Mouse (Mus musculus): Measurements from ENCODE around the gene Impdh1.
"Not testable (repeated sequence)": the region's sequence is repeated elsewhere in the genome, so short reads cannot be mapped to it uniquely, and the experiment has no call there.

Gene Impdh1

GRCm38 (mm10) chr6:29215881-29216501, at the start of gene Impdh1:
Impdh1 (minus strand) TSS chr6:29216364.
- DNase-seq (ENCODE audit: extremely low spot score, low read depth, low spot score): no peak

- no peak for DNase-seq (ENCODE audit: extremely low spot score, low read depth, low spot score)
Observed at GRCm38 (mm10) chr6:29264456-29264781, 48.3 kb upstream of the Impdh1 start.

GRCm38 (mm10) chr6:29263650-29264455, 47.7 kb upstream of the Impdh1 start:
- no peak for DNase-seq (ENCODE audit: extremely low spot score, low read depth, low spot score)

- DNase-seq (ENCODE audit: extremely low spot score, low read depth, low spot score): no peak
Observed at GRCm38 (mm10) chr6:29261831-29262230, 45.7 kb upstream of the Impdh1 start.

- DNase-seq (ENCODE audit: extremely low spot score, low read depth, low spot score): no peak
Observed at GRCm38 (mm10) chr6:29259418-29259817, 43.3 kb upstream of the Impdh1 start.

- no peak for DNase-seq (ENCODE audit: extremely low spot score, low read depth, low spot score)
Observed at GRCm38 (mm10) chr6:29247072-29247471, 30.9 kb upstream of the Impdh1 start.

GRCm38 (mm10) chr6:29246585-29246984, 30.4 kb upstream of the Impdh1 start:
- DNase-seq (ENCODE audit: extremely low spot score, low read depth, low spot score): no peak

GRCm38 (mm10) chr6:29246183-29246582, 30.0 kb upstream of the Impdh1 start:
- DNase-seq (ENCODE audit: extremely low spot score, low read depth, low spot score): no peak

GRCm38 (mm10) chr6:29245272-29246120, 29.3 kb upstream of the Impdh1 start:
- no peak for DNase-seq (ENCODE audit: extremely low spot score, low read depth, low spot score)

- no peak for DNase-seq (ENCODE audit: extremely low spot score, low read depth, low spot score)
Observed at GRCm38 (mm10) chr6:29242265-29242664, 26.1 kb upstream of the Impdh1 start.

- DNase-seq (ENCODE audit: extremely low spot score, low read depth, low spot score): no peak
Observed at GRCm38 (mm10) chr6:29241697-29242096, 25.5 kb upstream of the Impdh1 start.

- peak; percentile 37 for DNase-seq (ENCODE audit: extremely low spot score, low read depth, low spot score)
Observed at GRCm38 (mm10) chr6:29240806-29241205, 24.6 kb upstream of the Impdh1 start.

GRCm38 (mm10) chr6:29234272-29234671, 18.1 kb upstream of the Impdh1 start:
- no peak for DNase-seq (ENCODE audit: extremely low spot score, low read depth, low spot score)

GRCm38 (mm10) chr6:29233710-29234109, 17.5 kb upstream of the Impdh1 start:
- DNase-seq (ENCODE audit: extremely low spot score, low read depth, low spot score): no peak

GRCm38 (mm10) chr6:29232321-29232720, 16.2 kb upstream of the Impdh1 start:
- DNase-seq (ENCODE audit: extremely low spot score, low read depth, low spot score): no peak

GRCm38 (mm10) chr6:29231799-29232198, 15.6 kb upstream of the Impdh1 start:
- no peak for DNase-seq (ENCODE audit: extremely low spot score, low read depth, low spot score)

GRCm38 (mm10) chr6:29230386-29230785, 14.2 kb upstream of the Impdh1 start:
- no peak for DNase-seq (ENCODE audit: extremely low spot score, low read depth, low spot score)

GRCm38 (mm10) chr6:29229265-29229913, 13.2 kb upstream of the Impdh1 start:
- DNase-seq (ENCODE audit: extremely low spot score, low read depth, low spot score): no peak

GRCm38 (mm10) chr6:29217717-29218116, 1.6 kb upstream of the Impdh1 start:
- DNase-seq (ENCODE audit: extremely low spot score, low read depth, low spot score): not testable (repeated sequence)

- no peak for DNase-seq (ENCODE audit: extremely low spot score, low read depth, low spot score)
Observed at GRCm38 (mm10) chr6:29215181-29215580, 983 bp downstream of the Impdh1 start.

- DNase-seq (ENCODE audit: extremely low spot score, low read depth, low spot score): no peak
Observed at GRCm38 (mm10) chr6:29214776-29215175, 1.4 kb downstream of the Impdh1 start.
